Comparison of ENCODE assay signal across 9 mouse cellular contexts in genomic region chr13:21855698-21856162, GRCm38 (mm10). TPM values are rescaled to one million over a fixed set of nuclear protein-coding genes. Genes with fewer than 3 reads are reported as not detected.
DNase-seq lines count a peak whose midpoint lies in the region; ATAC-seq and TF ChIP-seq lines count a peak whose summit lies in the region.
"Had no signal": no experiment of that assay in that cellular context is flagged by ENCODE, and none has a peak within 500 bp of the region (broad histone marks: within the 10 kb centered on the region; RNA-seq: fewer than 3 reads in every experiment).

No protein-coding gene starts in this region.

- no peaks in the 10 kb centered on the region for H3K36me3 ChIP-seq in embryonic facial prominence, embryonic 15.5 days
- no peaks in the 10 kb centered on the region for H3K36me3 ChIP-seq in hindbrain, embryonic 12.5 days
- H3K36me3 ChIP-seq in midbrain, embryonic 11.5 days (ENCODE audit: control insufficient read depth, insufficient read depth, low read length), result no peaks in the 10 kb centered on the region
- no peaks in the 10 kb centered on the region for H3K36me3 ChIP-seq in stomach, embryonic 14.5 days (ENCODE audit: control insufficient read depth, insufficient read depth, low read length)

- no peak for TF ChIP-seq CTCF in bone marrow macrophage, adult 2 months (IDR thresholded peaks at IDR 0.05; ENCODE audit: low read depth, low read length)

- H3K4me2 ChIP-seq in embryonic facial prominence, embryonic 15.5 days (replicated peaks), result peak overlapping the region; percentile 50
- peak overlapping the region; percentile 48 for H3K4me2 ChIP-seq in hindbrain, embryonic 12.5 days (replicated peaks)
- H3K4me2 ChIP-seq in midbrain, embryonic 11.5 days, result peak overlapping the region; percentile 47
- H3K4me2 ChIP-seq in stomach, embryonic 14.5 days (replicated peaks; ENCODE audit: low read depth, low read length), result peak overlapping the region; percentile 53

- H3K27ac ChIP-seq in bone marrow macrophage, adult 2 months (ENCODE audit: insufficient read depth, low read depth, low read length), result peak overlapping the region; percentile 31
- no peak overlapping the region for H3K27ac ChIP-seq in embryonic facial prominence, embryonic 15.5 days (replicated peaks)
- H3K27ac ChIP-seq in hindbrain, embryonic 12.5 days, result no peak overlapping the region
- H3K27ac ChIP-seq in midbrain, embryonic 11.5 days (ENCODE audit: low read depth, low read length), result no peak overlapping the region
- no peak overlapping the region for H3K27ac ChIP-seq in stomach, embryonic 14.5 days (ENCODE audit: low read length)

- H3K9me3 ChIP-seq in embryonic facial prominence, embryonic 15.5 days (replicated peaks), result no peaks in the 10 kb centered on the region
- H3K9me3 ChIP-seq in hindbrain, embryonic 12.5 days (replicated peaks), result no peaks in the 10 kb centered on the region
- no peaks in the 10 kb centered on the region for H3K9me3 ChIP-seq in midbrain, embryonic 11.5 days (ENCODE audit: control insufficient read depth, low read length)
- H3K9me3 ChIP-seq in stomach, embryonic 14.5 days (ENCODE audit: control insufficient read depth, low read depth, low read length), result no peaks in the 10 kb centered on the region

- H3K4me3 ChIP-seq in bone marrow macrophage, adult 2 months (ENCODE audit: insufficient read depth, low read length), result peak overlapping the region; percentile 69
- peak overlapping the region; percentile 45 for H3K4me3 ChIP-seq in embryonic facial prominence, embryonic 15.5 days (replicated peaks)
- H3K4me3 ChIP-seq in hindbrain, embryonic 12.5 days, result peak overlapping the region; percentile 38
- H3K4me3 ChIP-seq in midbrain, embryonic 11.5 days (ENCODE audit: low read depth, low read length), result peak overlapping the region; percentile 44
- H3K4me3 ChIP-seq in stomach, embryonic 14.5 days (ENCODE audit: low read depth, low read length), result peak overlapping the region; percentile 37

- H3K27me3 ChIP-seq in embryonic facial prominence, embryonic 15.5 days, result no peaks in the 10 kb centered on the region
- no peaks in the 10 kb centered on the region for H3K27me3 ChIP-seq in hindbrain, embryonic 12.5 days
- no peaks in the 10 kb centered on the region for H3K27me3 ChIP-seq in midbrain, embryonic 11.5 days (ENCODE audit: control insufficient read depth, insufficient read depth, low read length)
- H3K27me3 ChIP-seq in stomach, embryonic 14.5 days (ENCODE audit: control insufficient read depth, insufficient read depth, low read length), result no peaks in the 10 kb centered on the region
- H3K27me3 ChIP-seq: Patski had no signal

- WGBS in embryonic facial prominence, embryonic 15.5 days, result 2% methylated on average over 15 of the region's 15 CpGs
- WGBS in hindbrain, embryonic 12.5 days, result under 1% methylated on average over 15 of the region's 15 CpGs
- under 1% methylated on average over 15 of the region's 15 CpGs for WGBS in midbrain, embryonic 11.5 days
- 3% methylated on average over 15 of the region's 15 CpGs for WGBS in stomach, embryonic 14.5 days

- H3K9ac ChIP-seq in embryonic facial prominence, embryonic 15.5 days, result no peak overlapping the region
- H3K9ac ChIP-seq in hindbrain, embryonic 12.5 days, result peak overlapping the region; percentile 41; the same call in 1 of the 2 replicates
- peak overlapping the region; percentile 54 for H3K9ac ChIP-seq in midbrain, embryonic 11.5 days (ENCODE audit: low read length)
- H3K9ac ChIP-seq in stomach, embryonic 14.5 days (replicated peaks; ENCODE audit: low read depth, low read length), result 0 out of 2 replicates have a peak overlapping the region, but pooled peaks have one; percentile 14

- ATAC-seq in embryonic facial prominence, embryonic 15.5 days (ENCODE audit: insufficient number of reproducible peaks, low FRiP score, low TSS enrichment, low read depth), result no peak
- no peak for ATAC-seq in hindbrain, embryonic 12.5 days (ENCODE audit: low FRiP score)
- peak; percentile 44; the same call in 1 of the 2 replicates for ATAC-seq in midbrain, embryonic 11.5 days (ENCODE audit: low FRiP score)
- no peak for ATAC-seq in stomach, embryonic 14.5 days (ENCODE audit: insufficient number of reproducible peaks, insufficient read depth, low FRiP score, low read depth)

- DNase-seq in adrenal gland, adult (ENCODE audit: inconsistent age in 2 of 2, low spot score in 1 of 2), result peak; percentile 27 to 92
- no peak for DNase-seq in adrenal gland, postnatal 4 days (ENCODE audit: low spot score in 2 of 2)
- peak; percentile 51 for DNase-seq in left cerebral cortex, adult 11 months (ENCODE audit: low spot score)
- DNase-seq in midbrain, embryonic 11.5 days (ENCODE audit: low spot score, missing footprints), result peak; percentile 97

- TF ChIP-seq POLR2A in bone marrow macrophage, adult 2 months (IDR thresholded peaks at IDR 0.05; ENCODE audit: borderline replicate concordance, low read depth, low read length), result no peak

- H3K4me1 ChIP-seq in bone marrow macrophage, adult 2 months (ENCODE audit: control insufficient read depth, insufficient read depth, low read length), result peaks cover 22% of the 10 kb centered on the region
- no peaks in the 10 kb centered on the region for H3K4me1 ChIP-seq in embryonic facial prominence, embryonic 15.5 days
- no peaks in the 10 kb centered on the region for H3K4me1 ChIP-seq in hindbrain, embryonic 12.5 days
- H3K4me1 ChIP-seq in midbrain, embryonic 11.5 days (ENCODE audit: control insufficient read depth, insufficient read depth, low read length), result no peaks in the 10 kb centered on the region
- no peaks in the 10 kb centered on the region for H3K4me1 ChIP-seq in stomach, embryonic 14.5 days (ENCODE audit: control insufficient read depth, insufficient read depth, low read length)

RNA-seq across cellular contexts. Expression of gene Hist1h2br, which starts 22.2 kb away (rescaled TPM):
- total RNA-seq in adrenal gland, postnatal 4 days (2021), result 100 to 1,000 TPM; 346 to 390 TPM
- 4.5 and 8.6 TPM in 2 replicates for polyA plus RNA-seq in bone marrow macrophage, adult 2 months (2012; ENCODE audit: insufficient read depth, insufficient read length, missing spikeins)
- 14.2 and 14.7 TPM in 2 replicates for polyA plus RNA-seq in embryonic facial prominence, embryonic 15.5 days (2015; fragmentation: Nextera tagmentation; extraction: Ambion mirVana)
- polyA plus RNA-seq in hindbrain, embryonic 12.5 days (2016; fragmentation: Nextera tagmentation; extraction: Ambion mirVana), result 14.3 and 15.1 TPM in 2 replicates
- 17.8 and 23.1 TPM in 2 replicates for polyA plus RNA-seq in midbrain, embryonic 11.5 days (2014; fragmentation: Nextera tagmentation; extraction: Ambion mirVana)
- 24.3 and 25.5 TPM in 2 replicates for polyA plus RNA-seq in stomach, embryonic 14.5 days (2014; fragmentation: Nextera tagmentation; extraction: Ambion mirVana)

RNA-seq across cellular contexts. Expression of gene Hist1h2ap, which starts 22.4 kb away (rescaled TPM):
- 100 to 1,000 TPM; 329 to 379 TPM for total RNA-seq in adrenal gland, postnatal 4 days (2021)
- polyA plus RNA-seq in bone marrow macrophage, adult 2 months (2012; ENCODE audit: insufficient read depth, insufficient read length, missing spikeins), result 14.7 and 15.1 TPM in 2 replicates
- 2,761 and 2,921 TPM in 2 replicates for polyA plus RNA-seq in embryonic facial prominence, embryonic 15.5 days (2015; fragmentation: Nextera tagmentation; extraction: Ambion mirVana)
- polyA plus RNA-seq in hindbrain, embryonic 12.5 days (2016; fragmentation: Nextera tagmentation; extraction: Ambion mirVana), result 2,700 and 3,374 TPM in 2 replicates
- 5,628 and 6,009 TPM in 2 replicates for polyA plus RNA-seq in midbrain, embryonic 11.5 days (2014; fragmentation: Nextera tagmentation; extraction: Ambion mirVana)
- 3,565 and 4,516 TPM in 2 replicates for polyA plus RNA-seq in stomach, embryonic 14.5 days (2014; fragmentation: Nextera tagmentation; extraction: Ambion mirVana)

RNA-seq across cellular contexts. Expression of gene Hist1h4n, which starts 23.7 kb away (rescaled TPM):
- 100 to 1,000 TPM; 144 to 157 TPM for total RNA-seq in adrenal gland, postnatal 4 days (2021)
- polyA plus RNA-seq in bone marrow macrophage, adult 2 months (2012; ENCODE audit: insufficient read depth, insufficient read length, missing spikeins), result not detected in 2 replicates
- polyA plus RNA-seq in embryonic facial prominence, embryonic 15.5 days (2015; fragmentation: Nextera tagmentation; extraction: Ambion mirVana), result 10.7 and 11.9 TPM in 2 replicates
- 6.2 and 10.1 TPM in 2 replicates for polyA plus RNA-seq in hindbrain, embryonic 12.5 days (2016; fragmentation: Nextera tagmentation; extraction: Ambion mirVana)
- polyA plus RNA-seq in midbrain, embryonic 11.5 days (2014; fragmentation: Nextera tagmentation; extraction: Ambion mirVana), result 10.3 and 12.0 TPM in 2 replicates
- 18.2 and 28.4 TPM in 2 replicates for polyA plus RNA-seq in stomach, embryonic 14.5 days (2014; fragmentation: Nextera tagmentation; extraction: Ambion mirVana)
- polyA plus RNA-seq: Patski had no signal

RNA-seq across cellular contexts. Expression of gene Hist1h4m, which starts 44.2 kb away (rescaled TPM):
- total RNA-seq in adrenal gland, postnatal 4 days (2021), result 100 to 1,000 TPM; 742 to 886 TPM
- polyA plus RNA-seq in bone marrow macrophage, adult 2 months (2012; ENCODE audit: insufficient read depth, insufficient read length, missing spikeins), result 5.2 and 6.8 TPM in 2 replicates
- not detected in 2 replicates for polyA plus RNA-seq in embryonic facial prominence, embryonic 15.5 days (2015; fragmentation: Nextera tagmentation; extraction: Ambion mirVana)
- polyA plus RNA-seq in hindbrain, embryonic 12.5 days (2016; fragmentation: Nextera tagmentation; extraction: Ambion mirVana), result not detected in 2 replicates
- not detected in 2 replicates for polyA plus RNA-seq in midbrain, embryonic 11.5 days (2014; fragmentation: Nextera tagmentation; extraction: Ambion mirVana)
- not detected in 2 replicates for polyA plus RNA-seq in stomach, embryonic 14.5 days (2014; fragmentation: Nextera tagmentation; extraction: Ambion mirVana)

RNA-seq across cellular contexts. Expression of gene Hist1h2ao, which starts 45.5 kb away (rescaled TPM):
- total RNA-seq in adrenal gland, postnatal 4 days (2021), result 100 to 1,000 TPM; 477 to 608 TPM
- polyA plus RNA-seq in bone marrow macrophage, adult 2 months (2012; ENCODE audit: insufficient read depth, insufficient read length, missing spikeins), result not detected in 2 replicates
- not detected in 2 replicates for polyA plus RNA-seq in embryonic facial prominence, embryonic 15.5 days (2015; fragmentation: Nextera tagmentation; extraction: Ambion mirVana)
- 3.4 TPM in 1 of 2 replicates, not detected in the other for polyA plus RNA-seq in hindbrain, embryonic 12.5 days (2016; fragmentation: Nextera tagmentation; extraction: Ambion mirVana)
- polyA plus RNA-seq in midbrain, embryonic 11.5 days (2014; fragmentation: Nextera tagmentation; extraction: Ambion mirVana), result 1.7 TPM in 1 of 2 replicates, not detected in the other
- polyA plus RNA-seq in stomach, embryonic 14.5 days (2014; fragmentation: Nextera tagmentation; extraction: Ambion mirVana), result not detected in 2 replicates
- polyA plus RNA-seq: Patski had no signal

Comparison
In these comparisons a context has a peak if more than half of its experiments do, and no peak if none do; other contexts are left out.
1. DNase-seq: peak in adrenal gland, adult (2 of 2), left cerebral cortex, adult 11 months (single experiment) and midbrain, embryonic 11.5 days (single experiment); none in adrenal gland, postnatal 4 days (0 of 2).
2. RNA of gene Hist1h2ap, which starts 22.4 kb away (polyA plus RNA-seq): 5,628 to 6,009 TPM in midbrain, embryonic 11.5 days, 3,565 to 4,516 TPM in stomach, embryonic 14.5 days, 2,700 to 3,374 TPM in hindbrain, embryonic 12.5 days and 2,761 to 2,921 TPM in embryonic facial prominence, embryonic 15.5 days; 14.7 to 15.1 TPM in bone marrow macrophage, adult 2 months; every median in the first group is over 100 times any median in the second.
3. Peak in every context shown above with its lines, with median percentiles within 50 percentile points of each other: H3K4me3 ChIP-seq and H3K4me2 ChIP-seq.